Mouse (Mus musculus) heart, embryonic 14.5 days (tissue): Measurements from ENCODE around the gene Muc5b. TPM values are rescaled to one million over a fixed set of nuclear protein-coding genes. Genes with fewer than 3 reads are reported as not detected.
"Not testable (repeated sequence)": the region's sequence is repeated elsewhere in the genome, so short reads cannot be mapped to it uniquely, and the experiment has no call there.

ENCODE experiments used
- ATAC-seq: fragments of 200-750 bp; cut with Nextera tagmentation; 2 replicates; pipeline ENCODE4 v1.8.0; 2017; ENCODE audit warnings: low read depth, moderate TSS enrichment; ENCODE audit not compliant: insufficient number of reproducible peaks, insufficient read depth, low FRiP score
- H3K27ac ChIP-seq, 2 experiments: fragments of 200-500 bp in 1 of 2; fragments of 300-500 bp in 1 of 2; sonication (generic) in 1 of 2; replicated peaks in 1 of 2; 2 replicates each; pipeline ENCODE4 v1.5.1; 2012 to 2014; ENCODE audit warnings: low read depth in 2 of 2, low read length in 2 of 2, control low read depth in 1 of 2, mild to moderate bottlenecking in 1 of 2, mixed read lengths in 1 of 2; ENCODE audit not compliant: control insufficient read depth in 1 of 2, insufficient read depth in 1 of 2
- H3K27me3 ChIP-seq: fragments of 300-500 bp; sonication (generic); 2 replicates; pipeline ENCODE4 v1.6.1; 2014; ENCODE audit warnings: mild to moderate bottlenecking, low read length, control low read depth; ENCODE audit not compliant: control insufficient read depth, insufficient read depth
- H3K36me3 ChIP-seq: fragments of 300-500 bp; sonication (generic); 2 replicates; pipeline ENCODE4 v1.6.1; 2014; ENCODE audit warnings: mild to moderate bottlenecking, control low read depth, low read length, mixed read lengths; ENCODE audit not compliant: control insufficient read depth, insufficient read depth
- H3K4me1 ChIP-seq, 2 experiments: fragments of 200-500 bp in 1 of 2; fragments of 300-500 bp in 1 of 2; sonication (generic) in 1 of 2; 2 replicates each; pipeline ENCODE4 v1.6.1; 2012 to 2014; ENCODE audit warnings: low read length in 2 of 2, control low read depth in 1 of 2, mixed read lengths in 1 of 2; ENCODE audit not compliant: control insufficient read depth in 2 of 2, insufficient read depth in 2 of 2
- H3K4me2 ChIP-seq: fragments of 300-500 bp; sonication (generic); 2 replicates; pipeline ENCODE4 v1.6.1; 2014; ENCODE audit warnings: mild to moderate bottlenecking, low read length
- H3K4me3 ChIP-seq, 2 experiments: fragments of 200-500 bp in 1 of 2; fragments of 300-500 bp in 1 of 2; sonication (generic) in 1 of 2; 2 replicates each; pipeline ENCODE4 v1.5.1; 2012 to 2014; ENCODE audit warnings: low read length in 2 of 2, mild to moderate bottlenecking in 2 of 2, control low read depth in 1 of 2, low read depth in 1 of 2, moderate library complexity in 1 of 2; ENCODE audit not compliant: control insufficient read depth in 1 of 2, insufficient read depth in 1 of 2
- H3K9ac ChIP-seq: fragments of 300-500 bp; sonication (generic); 2 replicates; pipeline ENCODE4 v1.6.1; 2014; ENCODE audit warnings: mild to moderate bottlenecking, low read length
- H3K9me3 ChIP-seq: fragments of 300-500 bp; sonication (generic); 2 replicates; pipeline ENCODE4 v1.6.1; 2016; ENCODE audit warnings: low read length, control low read depth; ENCODE audit not compliant: control insufficient read depth
- WGBS: fragments of 180-500 bp; shearing (Covaris S2); extraction: QIAGEN DNeasy Blood & Tissue Kit; methylation state at CpG from one replicate; pipeline ENCODE4 v1.1.7; 2014; 5-methylcytosine and 5-hydroxymethylcytosine counted together
- polyA plus RNA-seq: library from polyadenylated mRNA; unstranded; fragments of >200 nt; fragmentation: Nextera tagmentation; extraction: Ambion mirVana; gene quantifications from 2 replicates; pipeline ENCODE4 v1.2.1, GENCODE M21; 2014

Muc5b gene
- polyA plus RNA-seq = 0.04 TPM in 2 replicates

GRCm38 (mm10) chr7:141838779-141839178, at the start of gene Muc5b:
Muc5b (plus strand) TSS chr7:141839070.
- H3K27me3 ChIP-seq = no peaks in the 10 kb centered on the region; the same call in 1 of the 2 replicates
- H3K4me2 ChIP-seq = no peak within 1 kb of the TSS
- H3K36me3 ChIP-seq = no peaks in the 10 kb centered on the region
- H3K9ac ChIP-seq = no peak within 1 kb of the TSS
- no peak within 1 kb of the TSS for H3K27ac ChIP-seq
- ATAC-seq = peak; percentile 36; the same call in 1 of the 2 replicates
- H3K9me3 ChIP-seq = no peaks in the 10 kb centered on the region
- no peak within 1 kb of the TSS for H3K4me3 ChIP-seq
- 56% methylated on average over 5 of the region's 5 CpGs for WGBS
- H3K4me1 ChIP-seq = peaks cover 32 to 34% of the 10 kb centered on the region in 2 experiments

- Histone ChIP-seq H3K4me3 (no peak overlapping the region), H3K27me3 (no peaks in the 10 kb centered on the region), H3K9ac (no peak overlapping the region), H3K9me3 (peaks cover 28% of the 10 kb centered on the region), H3K36me3 (no peaks in the 10 kb centered on the region), H3K27ac (no peak overlapping the region), H3K4me1 (no peaks in the 10 kb centered on the region), H3K4me2 (no peak overlapping the region)
- ATAC-seq = no peak
- 100% methylated on average over 1 of the region's 1 CpGs for WGBS
These were observed 44.6 kb upstream of the Muc5b start for GRCm38 (mm10) chr7:141794251-141794650.

GRCm38 (mm10) chr7:141803206-141803605, 35.7 kb upstream of the Muc5b start:
- no peak overlapping the region for H3K4me2 ChIP-seq
- no peak overlapping the region for H3K4me3 ChIP-seq
- no peaks in the 10 kb centered on the region for H3K27me3 ChIP-seq
- no peaks in the 10 kb centered on the region for H3K36me3 ChIP-seq
- no peaks in the 10 kb centered on the region; a peak in 1 of 4 replicates for H3K4me1 ChIP-seq
- H3K9ac ChIP-seq = no peak overlapping the region
- 89% methylated on average over 7 of the region's 7 CpGs for WGBS
- peaks cover 10% of the 10 kb centered on the region for H3K9me3 ChIP-seq
- no peak for ATAC-seq
- H3K27ac ChIP-seq = no peak overlapping the region

GRCm38 (mm10) chr7:141805384-141805783, 33.5 kb upstream of the Muc5b start:
- no peaks in the 10 kb centered on the region for H3K36me3 ChIP-seq
- WGBS = 86% methylated on average over 7 of the region's 7 CpGs
- no peak for ATAC-seq

GRCm38 (mm10) chr7:141807823-141808222, 31.0 kb upstream of the Muc5b start:
- not testable (repeated sequence) for H3K27ac ChIP-seq, H3K9me3 ChIP-seq, H3K4me2 ChIP-seq, H3K4me3 ChIP-seq, H3K4me1 ChIP-seq, H3K36me3 ChIP-seq, ATAC-seq, H3K9ac ChIP-seq, H3K27me3 ChIP-seq
- WGBS = no CpG with 5 or more reads among the region's 4 CpGs

More at GRCm38 (mm10) chr7:141805384-141805783, 33.5 kb upstream of the Muc5b start:
- Histone ChIP-seq H3K9ac (no peak overlapping the region), H3K9me3 (no peaks in the 10 kb centered on the region), H3K4me3 (no peak overlapping the region), H3K4me2 (no peak overlapping the region), H3K27me3 (no peaks in the 10 kb centered on the region), H3K4me1 (no peaks in the 10 kb centered on the region; a peak in 1 of 4 replicates), H3K27ac (no peak overlapping the region)

GRCm38 (mm10) chr7:141809933-141810332, 28.9 kb upstream of the Muc5b start:
- H3K27me3 ChIP-seq, H3K4me3 ChIP-seq, H3K4me1 ChIP-seq, H3K27ac ChIP-seq, H3K36me3 ChIP-seq, H3K9ac ChIP-seq, ATAC-seq, H3K9me3 ChIP-seq, H3K4me2 ChIP-seq: not testable (repeated sequence)
- no CpG with 5 or more reads among the region's 4 CpGs for WGBS

- Histone ChIP-seq H3K4me1 (no peaks in the 10 kb centered on the region), H3K27ac (no peak overlapping the region), H3K4me3 (no peak overlapping the region), H3K9ac (no peak overlapping the region), H3K36me3 (no peaks in the 10 kb centered on the region), H3K4me2 (no peak overlapping the region), H3K27me3 (no peaks in the 10 kb centered on the region), H3K9me3 (no peaks in the 10 kb centered on the region)
- WGBS = 71% methylated on average over 4 of the region's 4 CpGs
- ATAC-seq = no peak
These were observed 25.5 kb upstream of the Muc5b start for GRCm38 (mm10) chr7:141813321-141813720.

- 66% methylated on average over 4 of the region's 4 CpGs for WGBS
- Histone ChIP-seq H3K4me3 (no peak overlapping the region), H3K27me3 (no peaks in the 10 kb centered on the region), H3K27ac (no peak overlapping the region), H3K4me1 (no peaks in the 10 kb centered on the region), H3K36me3 (no peaks in the 10 kb centered on the region), H3K9me3 (no peaks in the 10 kb centered on the region), H3K9ac (no peak overlapping the region), H3K4me2 (no peak overlapping the region)
- ATAC-seq = no peak
These were observed 23.5 kb upstream of the Muc5b start for GRCm38 (mm10) chr7:141815361-141815760.
